ENCODE assay signal across 8 mouse cellular contexts in genomic region chr3:127257969-127258368, GRCm38 (mm10).
DNase-seq lines count a peak whose midpoint lies in the region; ATAC-seq and TF ChIP-seq lines count a peak whose summit lies in the region.

No protein-coding gene starts in this region.

- ATAC-seq in liver, embryonic 11.5 days (replicated peaks; ENCODE audit: low FRiP score): peak; percentile 20; the same call in 1 of the 2 replicates
- ATAC-seq in kidney, postnatal 0 days (replicated peaks; ENCODE audit: low FRiP score, low read depth): peak; percentile 59; the same call in 1 of the 2 replicates
- ATAC-seq in neural tube, embryonic 12.5 days (ENCODE audit: low FRiP score, low read depth): peak; percentile 74
- no peak for ATAC-seq in erythroid progenitor cell, adult 5-6 weeks (replicated peaks; ENCODE audit: low FRiP score, poor library complexity, severe bottlenecking)

- no peaks in the 10 kb centered on the region for H3K4me1 ChIP-seq in liver, embryonic 11.5 days (replicated peaks; ENCODE audit: control insufficient read depth, insufficient read depth, low read length)
- peaks cover 15% of the 10 kb centered on the region; the same call in 1 of the 2 replicates for H3K4me1 ChIP-seq in heart, embryonic 10.5 days
- no peaks in the 10 kb centered on the region for H3K4me1 ChIP-seq in kidney, postnatal 0 days (replicated peaks; ENCODE audit: insufficient read depth, low read length)
- peaks cover 18% of the 10 kb centered on the region for H3K4me1 ChIP-seq in neural tube, embryonic 12.5 days

- H3K27me3 ChIP-seq in liver, embryonic 11.5 days (replicated peaks; ENCODE audit: control insufficient read depth, insufficient read depth, low read length): no peaks in the 10 kb centered on the region
- H3K27me3 ChIP-seq in heart, embryonic 10.5 days (ENCODE audit: insufficient read depth, poor library complexity, severe bottlenecking): no peaks in the 10 kb centered on the region
- H3K27me3 ChIP-seq in kidney, postnatal 0 days (ENCODE audit: insufficient read depth, low read length): no peaks in the 10 kb centered on the region
- no peaks in the 10 kb centered on the region for H3K27me3 ChIP-seq in neural tube, embryonic 12.5 days (replicated peaks)

- H3K9ac ChIP-seq in liver, embryonic 11.5 days (ENCODE audit: low read depth, low read length): peak overlapping the region; percentile 10; the same call in 1 of the 2 replicates
- H3K9ac ChIP-seq in kidney, postnatal 0 days (ENCODE audit: low read depth, low read length): no peak overlapping the region
- peak overlapping the region; percentile 52 for H3K9ac ChIP-seq in neural tube, embryonic 12.5 days

- no peak overlapping the region for H3K27ac ChIP-seq in liver, embryonic 11.5 days (ENCODE audit: low read depth, low read length)
- peak overlapping the region; percentile 91 for H3K27ac ChIP-seq in heart, embryonic 10.5 days
- peak overlapping the region; percentile 62 for H3K27ac ChIP-seq in kidney, postnatal 0 days
- H3K27ac ChIP-seq in neural tube, embryonic 12.5 days: peak overlapping the region; percentile 5

- no peaks in the 10 kb centered on the region for H3K9me3 ChIP-seq in liver, embryonic 11.5 days (ENCODE audit: control insufficient read depth, low read length)
- no peaks in the 10 kb centered on the region for H3K9me3 ChIP-seq in heart, embryonic 10.5 days
- no peaks in the 10 kb centered on the region for H3K9me3 ChIP-seq in kidney, postnatal 0 days (replicated peaks; ENCODE audit: low read length)
- H3K9me3 ChIP-seq in neural tube, embryonic 12.5 days: no peaks in the 10 kb centered on the region

- TF ChIP-seq CTCF in kidney, postnatal 0 days (IDR thresholded peaks at IDR 0.05; ENCODE audit: low read depth): no peak

- H3K4me2 ChIP-seq in liver, embryonic 11.5 days: peak overlapping the region; percentile 51
- H3K4me2 ChIP-seq in kidney, postnatal 0 days (ENCODE audit: low read length): peak overlapping the region; percentile 60
- H3K4me2 ChIP-seq in neural tube, embryonic 12.5 days (replicated peaks): peak overlapping the region; percentile 63

- H3K36me3 ChIP-seq in liver, embryonic 11.5 days (ENCODE audit: control insufficient read depth, insufficient read depth, low read length): no peaks in the 10 kb centered on the region
- H3K36me3 ChIP-seq in heart, embryonic 10.5 days: no peaks in the 10 kb centered on the region
- no peaks in the 10 kb centered on the region for H3K36me3 ChIP-seq in kidney, postnatal 0 days (ENCODE audit: insufficient read depth, low read length)
- no peaks in the 10 kb centered on the region for H3K36me3 ChIP-seq in neural tube, embryonic 12.5 days

- under 1% methylated on average over 18 of the region's 18 CpGs for WGBS in liver, embryonic 11.5 days
- 0% methylated on average over 12 of the region's 18 CpGs for WGBS in heart, embryonic 10.5 days
- WGBS in kidney, postnatal 0 days: under 1% methylated on average over 18 of the region's 18 CpGs
- WGBS in neural tube, embryonic 12.5 days: 0% methylated on average over 18 of the region's 18 CpGs

- DNase-seq in liver, embryonic 11.5 days (ENCODE audit: low spot score): peak; percentile 39
- DNase-seq in liver: no peak
- peak; percentile 53 for DNase-seq in cerebellum, adult 8-10 months
- peak; percentile 76 for DNase-seq in heart, embryonic 10.5 days (ENCODE audit: low spot score)
- no peak for DNase-seq in kidney, postnatal 0 days (ENCODE audit: low spot score)
- no peak for DNase-seq in thymus, postnatal 10 days (ENCODE audit: low spot score in 2 of 2)

- peak overlapping the region; percentile 32 for H3K4me3 ChIP-seq in liver, embryonic 11.5 days (ENCODE audit: low read depth, low read length)
- H3K4me3 ChIP-seq in heart, embryonic 10.5 days: peak overlapping the region; percentile 66
- H3K4me3 ChIP-seq in kidney, postnatal 0 days (replicated peaks; ENCODE audit: low read depth, low read length): peak overlapping the region; percentile 35
- H3K4me3 ChIP-seq in neural tube, embryonic 12.5 days: peak overlapping the region; percentile 36

Comparison
In these comparisons a context has a peak if more than half of its experiments do, and no peak if none do; other contexts are left out.
1. DNase-seq: peak in liver, embryonic 11.5 days (single experiment), cerebellum, adult 8-10 months (single experiment) and heart, embryonic 10.5 days (single experiment); none in liver (single experiment), kidney, postnatal 0 days (single experiment) and thymus, postnatal 10 days (0 of 2).
2. Peak in every context shown above with its lines, with median percentiles within 50 percentile points of each other: H3K4me2 ChIP-seq and H3K4me3 ChIP-seq.